Comparison of ENCODE assay signal across 19 mouse cellular contexts in genomic region chr4:108199236-108199635, GRCm38 (mm10). TPM values are rescaled to one million over a fixed set of nuclear protein-coding genes. Genes with fewer than 3 reads are reported as not detected.
"Had no signal": no experiment of that assay in that cellular context is flagged by ENCODE, and none has a peak within 500 bp of the region (broad histone marks: within the 10 kb centered on the region; RNA-seq: fewer than 3 reads in every experiment).

No protein-coding gene starts in this region.

- H3K9me3 ChIP-seq: limb, embryonic 12.5 days; liver, embryonic 13.5 days; lung, embryonic 15.5 days; megakaryocyte, embryonic 14.5 days; midbrain, embryonic 15.5 days; neural tube, embryonic 12.5 days had no signal

- H3K36me3 ChIP-seq: limb, embryonic 12.5 days; liver, embryonic 13.5 days; lung, embryonic 15.5 days; midbrain, embryonic 15.5 days; neural tube, embryonic 12.5 days had no signal

- H3K4me3 ChIP-seq: limb, embryonic 12.5 days; liver, embryonic 13.5 days; lung, embryonic 15.5 days; megakaryocyte, embryonic 14.5 days; midbrain, embryonic 15.5 days; neural tube, embryonic 12.5 days had no signal

- H3K27ac ChIP-seq: limb, embryonic 12.5 days; liver, embryonic 13.5 days; lung, embryonic 15.5 days; macrophage; midbrain, embryonic 15.5 days; neural tube, embryonic 12.5 days had no signal

- H3K4me1 ChIP-seq: liver, embryonic 13.5 days; megakaryocyte, embryonic 14.5 days; midbrain, embryonic 15.5 days; neural tube, embryonic 12.5 days had no signal

- DNase-seq: kidney, postnatal 36 days; liver; liver, embryonic 13.5 days; liver, postnatal 0 days; lung, postnatal 14 days; thymus, adult 18-20 months; thymus, postnatal 25 days had no signal

- H3K27me3 ChIP-seq: limb, embryonic 12.5 days; liver, embryonic 13.5 days; lung, embryonic 15.5 days; midbrain, embryonic 15.5 days; neural tube, embryonic 12.5 days had no signal

- H3K9ac ChIP-seq: limb, embryonic 12.5 days; liver, embryonic 13.5 days; liver, postnatal 0 days; lung, embryonic 15.5 days; midbrain, embryonic 15.5 days; neural tube, embryonic 12.5 days had no signal

RNA-seq across cellular contexts. Expression of gene Zyg11a, which starts 18.6 kb away (rescaled TPM):
- total RNA-seq: layer of hippocampus, adult 18-20 months; left cerebral cortex, postnatal 36 days; monocyte, adult 5-6 weeks; neutrophil, adult 5-6 weeks had no signal
- polyA plus RNA-seq: limb, embryonic 12.5 days; macrophage; midbrain, embryonic 11.5 days; midbrain, embryonic 15.5 days; neural tube, embryonic 12.5 days; stomach, embryonic 14.5 days had no signal

RNA-seq across cellular contexts. Expression of gene Echdc2, which starts 34.0 kb away (rescaled TPM):
- total RNA-seq: monocyte, adult 5-6 weeks; neutrophil, adult 5-6 weeks had no signal
- polyA plus RNA-seq: macrophage had no signal
